In the genomic region with DNA sequence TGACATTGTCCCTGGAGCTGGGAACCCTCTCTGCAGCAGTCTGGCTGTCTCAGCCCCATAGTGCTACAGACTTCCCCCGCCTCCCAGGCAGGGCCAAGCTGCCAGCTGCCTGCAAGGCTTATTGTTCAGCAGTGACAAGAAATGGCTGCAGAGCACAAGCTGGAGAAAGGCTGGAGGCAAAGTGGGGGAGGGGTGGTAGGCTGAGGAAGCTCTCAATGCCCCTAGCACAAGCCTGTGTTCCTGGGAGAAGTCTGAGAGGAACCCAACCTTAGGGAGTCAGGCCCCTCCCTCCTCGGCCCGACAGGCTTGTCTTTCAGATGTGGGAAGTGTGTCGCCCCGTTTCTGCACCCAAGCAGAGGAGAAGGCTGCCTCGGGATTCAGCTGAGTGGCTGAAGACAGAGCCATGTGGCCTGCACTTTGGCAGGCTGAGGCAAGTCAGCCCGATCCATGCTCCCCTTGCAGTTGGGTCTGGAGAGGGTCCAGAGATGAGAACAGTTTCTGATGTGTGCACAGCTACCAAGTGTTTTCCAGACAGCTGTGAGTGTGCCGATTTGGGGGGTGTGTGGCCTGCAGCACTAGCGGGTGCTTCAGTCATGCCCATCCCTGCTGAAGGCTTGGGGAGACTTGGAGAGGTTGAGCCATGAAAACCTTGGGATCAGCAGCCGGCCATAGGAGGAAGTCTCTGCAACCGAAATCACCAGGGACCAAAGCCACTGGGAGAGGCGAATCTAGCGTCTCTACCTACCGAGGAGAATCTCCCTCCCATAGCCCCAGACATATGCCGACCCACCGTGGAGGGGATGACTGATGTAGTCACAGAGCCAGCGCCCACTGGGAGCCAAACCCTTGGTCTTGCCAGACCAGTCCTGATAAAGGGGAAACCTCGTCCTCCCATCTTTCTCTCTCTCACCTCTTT, we compare ENCODE assay signal across 8 mouse cellular contexts.
A peak's percentile ranks its signal among the peaks of the same experiment; 100 is the strongest.
DNase-seq lines count a peak whose midpoint lies in the region; ATAC-seq lines count a peak whose summit lies in the region.

No protein-coding gene starts in this region.

- peak overlapping the region; percentile 17; the same call in 1 of the 2 replicates for H3K9ac ChIP-seq in hindbrain, embryonic 15.5 days
- H3K9ac ChIP-seq in limb, embryonic 12.5 days (replicated peaks), result peak overlapping the region; percentile 42
- H3K9ac ChIP-seq in midbrain, embryonic 15.5 days, result peak overlapping the region; percentile 18

- peak overlapping the region; percentile 44 for H3K4me2 ChIP-seq in hindbrain, embryonic 15.5 days
- peak overlapping the region; percentile 44 for H3K4me2 ChIP-seq in limb, embryonic 12.5 days
- peak overlapping the region; percentile 36 for H3K4me2 ChIP-seq in midbrain, embryonic 15.5 days

- H3K27ac ChIP-seq in hindbrain, embryonic 15.5 days (replicated peaks), result peak overlapping the region; percentile 82
- peak overlapping the region; percentile 78 for H3K27ac ChIP-seq in limb, embryonic 12.5 days
- H3K27ac ChIP-seq in midbrain, embryonic 15.5 days, result peak overlapping the region; percentile 75

- H3K4me1 ChIP-seq in hindbrain, embryonic 15.5 days (replicated peaks), result peaks cover 39% of the 10 kb centered on the region
- H3K4me1 ChIP-seq in limb, embryonic 12.5 days (replicated peaks), result peaks cover 37% of the 10 kb centered on the region
- peaks cover 31% of the 10 kb centered on the region for H3K4me1 ChIP-seq in midbrain, embryonic 15.5 days

- 0 out of 2 replicates have a peak overlapping the region, but pooled peaks have one; percentile 6 for H3K4me3 ChIP-seq in hindbrain, embryonic 15.5 days
- peak overlapping the region; percentile 17; the same call in 1 of the 2 replicates for H3K4me3 ChIP-seq in limb, embryonic 12.5 days (replicated peaks)
- H3K4me3 ChIP-seq in midbrain, embryonic 15.5 days, result peak overlapping the region; percentile 5; the same call in 1 of the 2 replicates

- WGBS in hindbrain, embryonic 15.5 days, result 5% methylated on average over 18 of the region's 18 CpGs
- WGBS in limb, embryonic 12.5 days, result 17% methylated on average over 18 of the region's 18 CpGs
- 7% methylated on average over 18 of the region's 18 CpGs for WGBS in midbrain, embryonic 15.5 days

- no peaks in the 10 kb centered on the region for H3K27me3 ChIP-seq in hindbrain, embryonic 15.5 days
- H3K27me3 ChIP-seq in limb, embryonic 12.5 days, result no peaks in the 10 kb centered on the region
- H3K27me3 ChIP-seq in midbrain, embryonic 15.5 days (replicated peaks), result no peaks in the 10 kb centered on the region

- no peaks in the 10 kb centered on the region for H3K9me3 ChIP-seq in hindbrain, embryonic 15.5 days
- no peaks in the 10 kb centered on the region for H3K9me3 ChIP-seq in limb, embryonic 12.5 days
- no peaks in the 10 kb centered on the region for H3K9me3 ChIP-seq in midbrain, embryonic 15.5 days

- ATAC-seq in hindbrain, embryonic 15.5 days (ENCODE audit: low FRiP score, low read depth), result peak; percentile 86
- ATAC-seq in limb, embryonic 12.5 days (ENCODE audit: insufficient number of reproducible peaks, insufficient read depth, low FRiP score, low TSS enrichment, low read depth), result peak; percentile 49; the same call in 1 of the 2 replicates
- peak; percentile 86 for ATAC-seq in midbrain, embryonic 15.5 days (replicated peaks)

- H3K36me3 ChIP-seq in hindbrain, embryonic 15.5 days, result no peaks in the 10 kb centered on the region
- H3K36me3 ChIP-seq in limb, embryonic 12.5 days, result peaks cover 16% of the 10 kb centered on the region; the same call in 1 of the 2 replicates
- H3K36me3 ChIP-seq in midbrain, embryonic 15.5 days (replicated peaks), result no peaks in the 10 kb centered on the region

- DNase-seq in adrenal gland, adult 2 months, result peak; percentile 14
- no peak for DNase-seq in adrenal gland, adult 18-20 months (ENCODE audit: low spot score in 2 of 2)
- peak; percentile 34 for DNase-seq in cerebellum, adult 9-11 months
- peak; percentile 61 to 72 for DNase-seq in frontal cortex, postnatal 14 days (ENCODE audit: low spot score in 2 of 2)
- DNase-seq in testis, postnatal 14 days (ENCODE audit: low spot score), result peak; percentile 41

Comparison
In these comparisons a context has a peak if more than half of its experiments do, and no peak if none do; other contexts are left out.
1. DNase-seq: peak in adrenal gland, adult 2 months (single experiment), cerebellum, adult 9-11 months (single experiment), frontal cortex, postnatal 14 days (2 of 2) and testis, postnatal 14 days (single experiment); none in adrenal gland, adult 18-20 months (0 of 2).
2. Peak in every context shown above with its lines, with median percentiles within 50 percentile points of each other: ATAC-seq, H3K27ac ChIP-seq, H3K4me2 ChIP-seq, H3K4me3 ChIP-seq and H3K9ac ChIP-seq.